Mouse (Mus musculus): ENCODE results near the gene Irf2.

- no peak for TF ChIP-seq POLR2A (IDR thresholded peaks at IDR 0.05; ENCODE audit: low read depth, low read length)
- no peak for TF ChIP-seq CTCF (IDR thresholded peaks at IDR 0.05; ENCODE audit: borderline replicate concordance, insufficient read depth, low read length)
Measured at GRCm38 (mm10) chr8:46799212-46799611, 59.7 kb downstream of the Irf2 start.
